Mouse (Mus musculus): Measurements from ENCODE around the gene Dhdh.

GRCm38 (mm10) chr7:45514411-45514810 is 25.8 kb upstream of the Dhdh start:
- TF ChIP-seq CTCF (IDR thresholded peaks at IDR 0.05; ENCODE audit: extremely low read depth, insufficient read length, insufficient replicate concordance, low read depth, low read length) = no peak
- no peak for TF ChIP-seq POLR2A (IDR thresholded peaks at IDR 0.05; ENCODE audit: low read depth, low read length)
